Mouse (Mus musculus): ENCODE data around the gene Rev1. TPM values are rescaled to one million over a fixed set of nuclear protein-coding genes. Genes with fewer than 3 reads are reported as not detected.

Gene Rev1
- total RNA-seq (2014; rRNA removed) (34.3 and 41.3 TPM in 2 replicates), polyA plus RNA-seq (2015; fragmentation: Nextera tagmentation; extraction: Ambion mirVana) (18.2 and 25.0 TPM in 2 replicates)

DNA sequence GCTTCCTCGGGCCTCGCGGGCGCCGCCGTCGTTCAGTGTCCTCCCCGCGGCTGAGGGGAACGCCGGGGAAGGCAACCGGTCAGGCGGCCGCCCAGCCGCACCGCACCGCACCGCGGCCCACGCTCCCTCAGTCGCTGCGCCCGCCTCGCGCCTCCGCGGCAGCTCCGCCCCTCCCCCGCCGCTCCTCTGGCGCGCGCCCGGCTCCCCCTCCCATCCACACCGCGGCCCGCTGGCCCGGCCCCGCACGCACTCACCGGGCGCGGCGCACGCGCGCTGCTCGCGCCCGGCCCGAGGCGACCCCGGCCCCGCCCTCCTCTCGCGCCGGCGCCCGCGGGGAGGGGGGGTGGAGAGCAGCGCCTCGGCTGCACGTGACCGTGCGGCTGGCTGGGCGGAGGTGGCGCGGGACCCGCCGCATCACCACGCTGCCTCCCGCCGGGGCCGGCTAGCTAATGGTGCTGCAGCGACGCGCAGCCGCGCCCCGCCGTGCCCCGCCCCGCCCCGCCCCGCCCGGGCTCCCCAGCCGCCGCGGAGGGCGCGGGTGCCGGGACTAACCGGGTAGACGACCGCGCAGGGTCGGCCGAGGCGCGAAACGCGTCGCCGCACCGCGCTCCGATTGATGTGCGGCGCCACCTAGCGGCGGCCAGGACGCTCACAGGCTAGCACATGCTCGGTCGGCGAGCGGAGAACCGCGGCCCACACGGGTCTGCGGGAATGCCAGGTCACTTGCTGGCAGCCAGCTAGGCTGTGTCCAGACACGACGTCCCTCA, at the start of gene Rev1:
TSS of gene Rev1 (minus strand) at position 301 of the 767 bp plus-strand sequence.
- WGBS = 3% methylated on average over 47 of the region's 122 CpGs
- H3K27me3 ChIP-seq (ENCODE audit: insufficient read depth, low read length) = no peaks in the 10 kb centered on the region

DNA sequence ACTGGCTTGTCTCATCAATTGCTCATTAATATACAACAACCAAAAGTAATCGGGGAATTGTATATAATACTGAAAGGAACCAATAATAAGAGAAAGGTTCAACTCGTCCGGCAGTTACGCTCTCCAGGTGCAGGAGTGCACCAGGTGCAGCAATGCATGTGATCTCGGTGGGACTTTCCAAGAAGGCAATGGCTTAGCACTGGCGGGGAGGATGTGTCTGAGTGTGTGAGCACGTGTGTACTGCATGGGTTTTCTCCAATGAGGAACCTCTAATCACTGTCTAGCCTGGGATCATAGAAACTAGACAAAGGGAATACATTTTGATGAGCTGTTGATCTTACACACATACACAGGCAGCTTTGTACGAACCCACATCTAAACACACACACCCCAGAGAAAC, 49.3 kb upstream of the Rev1 start:
- no peaks in the 10 kb centered on the region for H3K4me1 ChIP-seq (ENCODE audit: insufficient read depth)
- H3K4me2 ChIP-seq (ENCODE audit: low read depth) = no peak overlapping the region
- H3K9me3 ChIP-seq (ENCODE audit: low read length) = no peaks in the 10 kb centered on the region
- peaks cover 35% of the 10 kb centered on the region for H3K36me3 ChIP-seq (ENCODE audit: insufficient read depth)
- H3K4me3 ChIP-seq (ENCODE audit: low read depth, low read length) = no peak overlapping the region
- no peaks in the 10 kb centered on the region for H3K27me3 ChIP-seq (ENCODE audit: insufficient read depth, low read length)
- 89% methylated on average over 8 of the region's 8 CpGs for WGBS
- DNase-seq (no peak), ATAC-seq (no peak)
- H3K9ac ChIP-seq = no peak overlapping the region
- no peak for TF ChIP-seq CTCF (IDR thresholded peaks at IDR 0.05; ENCODE audit: low read depth)
- H3K27ac ChIP-seq (ENCODE audit: low read depth, low read length) = no peak overlapping the region

More for the DNA sequence above, at the start of gene Rev1:
- TF ChIP-seq CTCF (IDR thresholded peaks at IDR 0.05; ENCODE audit: low read depth) = peak; percentile 92
- H3K9me3 ChIP-seq (ENCODE audit: low read length) = no peaks in the 10 kb centered on the region
- H3K9ac ChIP-seq = peak within 1 kb of the TSS; percentile 74
- H3K27ac ChIP-seq (ENCODE audit: low read depth, low read length) = peak within 1 kb of the TSS; percentile 90
- DNase-seq = peak; percentile 95
- ATAC-seq = peak; percentile 94
- H3K4me2 ChIP-seq (ENCODE audit: low read depth) = peak within 1 kb of the TSS; percentile 78
- H3K4me1 ChIP-seq (ENCODE audit: insufficient read depth) = peaks cover 12% of the 10 kb centered on the region
- no peaks in the 10 kb centered on the region for H3K36me3 ChIP-seq (ENCODE audit: insufficient read depth)
- peak within 1 kb of the TSS; percentile 83 for H3K4me3 ChIP-seq (ENCODE audit: low read depth, low read length)

DNA sequence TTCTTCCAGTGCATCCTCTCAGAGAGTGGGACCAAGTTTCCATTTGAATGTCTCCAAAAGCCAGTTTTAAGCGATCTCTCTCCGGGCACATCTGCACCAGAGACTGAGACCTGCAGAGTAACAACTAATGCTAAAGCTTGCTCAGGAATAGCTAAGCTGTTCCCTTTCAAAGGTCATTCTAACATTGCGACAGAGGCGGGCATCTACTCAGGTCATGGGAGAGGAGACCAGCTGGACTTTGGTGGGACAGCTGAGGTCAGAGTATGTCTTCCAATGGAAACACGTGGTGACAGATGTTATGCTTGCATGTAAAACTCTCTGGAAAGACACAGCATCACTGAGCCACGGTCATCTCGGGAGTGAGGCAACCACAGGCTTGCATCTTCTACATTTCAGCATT, 46.5 kb upstream of the Rev1 start:
- Histone ChIP-seq H3K27me3 (ENCODE audit: insufficient read depth, low read length) (no peaks in the 10 kb centered on the region), H3K36me3 (ENCODE audit: insufficient read depth) (peaks cover 31% of the 10 kb centered on the region), H3K4me2 (ENCODE audit: low read depth) (no peak overlapping the region), H3K9ac (no peak overlapping the region), H3K9me3 (ENCODE audit: low read length) (no peaks in the 10 kb centered on the region), H3K4me3 (ENCODE audit: low read depth, low read length) (no peak overlapping the region), H3K4me1 (ENCODE audit: insufficient read depth) (no peaks in the 10 kb centered on the region), H3K27ac (ENCODE audit: low read depth, low read length) (no peak overlapping the region)
- no peak for ATAC-seq
- 91% methylated on average over 7 of the region's 7 CpGs for WGBS
- no peak for TF ChIP-seq CTCF (IDR thresholded peaks at IDR 0.05; ENCODE audit: low read depth)
- DNase-seq = no peak

DNA sequence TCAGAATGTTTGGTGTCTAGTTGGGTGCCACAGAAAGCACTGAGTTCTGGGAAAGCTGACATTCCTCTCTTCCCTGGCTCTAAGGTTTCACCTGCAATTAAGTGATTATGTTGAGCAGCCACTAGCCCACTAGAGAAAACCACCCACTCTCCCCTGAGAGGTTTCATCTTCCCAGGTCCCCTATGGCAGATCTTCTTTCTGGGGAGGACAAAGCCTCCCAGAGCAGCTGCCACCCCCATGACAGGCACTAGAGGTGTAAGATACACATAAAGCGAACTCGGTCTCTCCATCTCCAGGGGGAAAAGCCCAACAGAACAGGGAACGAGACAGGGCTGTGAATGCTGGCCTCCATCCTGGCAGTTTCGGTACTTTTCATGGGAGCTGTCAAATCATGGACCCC, 42.3 kb upstream of the Rev1 start:
- 0 out of 2 replicates have a peak, but pooled peaks cover 4% of the 10 kb centered on the region for H3K36me3 ChIP-seq (ENCODE audit: insufficient read depth)
- no peak overlapping the region for H3K4me2 ChIP-seq (ENCODE audit: low read depth)
- no peaks in the 10 kb centered on the region for H3K4me1 ChIP-seq (ENCODE audit: insufficient read depth)
- no peak overlapping the region for H3K27ac ChIP-seq (ENCODE audit: low read depth, low read length)
- H3K27me3 ChIP-seq (ENCODE audit: insufficient read depth, low read length) = no peaks in the 10 kb centered on the region
- no peak overlapping the region for H3K4me3 ChIP-seq (ENCODE audit: low read depth, low read length)
- WGBS = 91% methylated on average over 4 of the region's 4 CpGs
- no peak for ATAC-seq
- no peaks in the 10 kb centered on the region for H3K9me3 ChIP-seq (ENCODE audit: low read length)
- H3K9ac ChIP-seq = no peak overlapping the region
- DNase-seq = no peak
- TF ChIP-seq CTCF (IDR thresholded peaks at IDR 0.05; ENCODE audit: low read depth) = no peak

DNA sequence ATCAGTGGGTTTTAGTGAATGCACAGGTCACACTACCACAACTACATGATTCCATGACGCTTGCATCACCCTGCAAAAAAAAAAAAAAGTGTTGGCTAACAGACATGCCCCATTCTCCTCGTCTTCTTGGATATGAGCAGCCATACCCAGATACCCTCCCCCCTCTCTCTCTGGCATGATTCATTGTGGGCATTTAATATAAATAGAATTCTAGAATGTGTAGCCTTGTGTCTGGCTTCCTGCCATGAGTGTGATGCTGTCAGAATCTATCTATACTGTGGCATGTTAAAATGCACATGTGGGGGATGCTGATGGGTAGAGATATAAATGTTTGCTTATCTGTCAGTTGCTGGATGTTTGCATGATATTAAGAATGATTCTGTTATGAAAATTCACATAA, 36.1 kb upstream of the Rev1 start:
- H3K4me3 ChIP-seq (ENCODE audit: low read depth, low read length) = no peak overlapping the region
- H3K27me3 ChIP-seq (ENCODE audit: insufficient read depth, low read length) = no peaks in the 10 kb centered on the region
- DNase-seq (peak; percentile 19), ATAC-seq (no peak)
- no peak overlapping the region for H3K27ac ChIP-seq (ENCODE audit: low read depth, low read length)
- no peaks in the 10 kb centered on the region for H3K9me3 ChIP-seq (ENCODE audit: low read length)
- H3K36me3 ChIP-seq (ENCODE audit: insufficient read depth) = no peaks in the 10 kb centered on the region
- H3K9ac ChIP-seq = no peak overlapping the region
- WGBS = 60% methylated on average over 2 of the region's 2 CpGs
- no peak for TF ChIP-seq CTCF (IDR thresholded peaks at IDR 0.05; ENCODE audit: low read depth)
- H3K4me1 ChIP-seq (ENCODE audit: insufficient read depth) = no peaks in the 10 kb centered on the region
- H3K4me2 ChIP-seq (ENCODE audit: low read depth) = no peak overlapping the region

DNA sequence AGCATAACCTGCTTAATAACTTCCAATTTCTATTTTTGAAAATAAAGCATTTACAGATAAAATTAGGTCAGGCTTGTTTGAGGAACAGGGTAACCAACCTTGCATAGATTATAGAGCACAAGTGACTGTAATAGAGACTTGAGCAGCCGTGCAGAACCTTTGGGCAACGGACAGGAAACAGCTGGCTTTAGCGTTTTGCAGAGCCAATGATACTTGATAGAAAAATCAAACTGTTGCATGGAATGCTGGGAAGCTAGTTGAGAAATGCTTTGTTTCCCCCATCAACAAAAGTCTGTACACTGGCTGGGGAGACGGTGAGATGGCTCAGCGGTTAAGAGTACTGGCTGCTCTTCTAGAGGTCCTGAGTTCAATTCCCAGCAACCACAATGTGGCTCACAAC, 20.5 kb upstream of the Rev1 start:
- 86% methylated on average over 5 of the region's 5 CpGs for WGBS
- Histone ChIP-seq H3K27ac (ENCODE audit: low read depth, low read length) (no peak overlapping the region), H3K4me3 (ENCODE audit: low read depth, low read length) (no peak overlapping the region)

DNA sequence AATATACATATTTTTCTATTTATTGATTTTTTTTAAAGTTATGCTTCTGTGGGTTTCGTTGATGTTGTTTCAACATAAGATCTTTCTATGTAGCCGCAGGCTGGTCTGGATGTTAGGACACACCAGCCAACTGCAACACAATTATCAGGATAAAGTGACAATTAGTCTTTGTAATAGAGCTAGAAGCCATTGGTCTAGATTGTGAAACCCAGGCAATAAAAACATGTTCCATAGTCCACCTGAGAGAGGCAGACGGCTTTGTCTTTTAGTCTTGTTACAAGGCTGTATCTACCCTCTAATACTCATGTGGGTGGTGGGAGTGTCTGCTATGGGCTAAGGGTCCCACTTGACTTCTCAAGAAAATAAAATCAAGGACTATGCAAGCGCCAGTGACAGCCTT, 16.4 kb upstream of the Rev1 start:
- no peak for DNase-seq
- ATAC-seq = no peak
- 95% methylated on average over 4 of the region's 4 CpGs for WGBS
- Histone ChIP-seq H3K9ac (no peak overlapping the region), H3K4me3 (ENCODE audit: low read depth, low read length) (no peak overlapping the region), H3K36me3 (ENCODE audit: insufficient read depth) (no peaks in the 10 kb centered on the region), H3K4me1 (ENCODE audit: insufficient read depth) (no peaks in the 10 kb centered on the region), H3K4me2 (ENCODE audit: low read depth) (no peak overlapping the region), H3K9me3 (ENCODE audit: low read length) (no peaks in the 10 kb centered on the region), H3K27me3 (ENCODE audit: insufficient read depth, low read length) (no peaks in the 10 kb centered on the region), H3K27ac (ENCODE audit: low read depth, low read length) (no peak overlapping the region)
- no peak for TF ChIP-seq CTCF (IDR thresholded peaks at IDR 0.05; ENCODE audit: low read depth)

More for the DNA sequence above, 20.5 kb upstream of the Rev1 start:
- DNase-seq (no peak), ATAC-seq (no peak)
- no peak for TF ChIP-seq CTCF (IDR thresholded peaks at IDR 0.05; ENCODE audit: low read depth)
- Histone ChIP-seq H3K4me2 (ENCODE audit: low read depth) (no peak overlapping the region), H3K4me1 (ENCODE audit: insufficient read depth) (no peaks in the 10 kb centered on the region), H3K36me3 (ENCODE audit: insufficient read depth) (no peaks in the 10 kb centered on the region), H3K9ac (no peak overlapping the region), H3K9me3 (ENCODE audit: low read length) (no peaks in the 10 kb centered on the region), H3K27me3 (ENCODE audit: insufficient read depth, low read length) (no peaks in the 10 kb centered on the region)

All from forebrain, postnatal 0 days (tissue).